Mouse (Mus musculus) C2C12 (cell line): ENCODE measurements around the gene Spred3.

Experiments
- CEBPB ChIP-seq: IDR thresholded peaks from one replicate; pipeline ENCODE4 v1.6.1; 2011; ENCODE audit warnings: low read depth, mild to moderate bottlenecking, control low read depth, moderate library complexity
- CTCF ChIP-seq: IDR thresholded peaks from one replicate; pipeline ENCODE4 v1.5.1; 2011; ENCODE audit not compliant: control insufficient read depth, insufficient read depth, insufficient read length
- MAX ChIP-seq: IDR thresholded peaks from one replicate; pipeline ENCODE4 v1.6.1; 2011; ENCODE audit warnings: mild to moderate bottlenecking, control low read depth
- MYOD1 ChIP-seq: IDR thresholded peaks from one replicate; pipeline ENCODE4 v1.6.1; 2011; ENCODE audit warnings: low read depth; ENCODE audit not compliant: control insufficient read depth, insufficient read length
- USF1 ChIP-seq: IDR thresholded peaks from one replicate; pipeline ENCODE4 v1.6.1; 2011; ENCODE audit warnings: low read depth, mild to moderate bottlenecking, control low read depth, moderate library complexity

- TF ChIP-seq CTCF, result no peak
- TF ChIP-seq USF1, result no peak
- no peak for TF ChIP-seq MAX
- TF ChIP-seq CEBPB, result no peak
- TF ChIP-seq MYOD1, result no peak
Observed at GRCm38 (mm10) chr7:29141416-29141815, 28.8 kb downstream of the Spred3 start.
